Mouse (Mus musculus) bone marrow macrophage, adult 2 months (primary cell): ENCODE results near the gene Arhgap8. TPM values are rescaled to one million over a fixed set of nuclear protein-coding genes. Genes with fewer than 3 reads are reported as not detected.

Experiments used
- H3K27ac ChIP-seq: 2 replicates; pipeline ENCODE4 v1.5.1; 2012; ENCODE audit warnings: low read depth, low read length; ENCODE audit not compliant: insufficient read depth
- H3K4me1 ChIP-seq: 2 replicates; pipeline ENCODE4 v1.6.1; 2012; ENCODE audit warnings: low read length; ENCODE audit not compliant: control insufficient read depth, insufficient read depth
- H3K4me3 ChIP-seq: 2 replicates; pipeline ENCODE4 v1.5.1; 2012; ENCODE audit warnings: mild to moderate bottlenecking, low read length, moderate library complexity; ENCODE audit not compliant: insufficient read depth
- CTCF ChIP-seq: IDR thresholded peaks from 2 replicates; pipeline ENCODE4 v1.5.1; 2012; ENCODE audit warnings: low read depth, mild to moderate bottlenecking, low read length, moderate library complexity
- POLR2A ChIP-seq: IDR thresholded peaks from 2 replicates; pipeline ENCODE4 v1.6.1; 2012; ENCODE audit warnings: mild to moderate bottlenecking, low read depth, low read length, borderline replicate concordance
- polyA plus RNA-seq: library from polyadenylated mRNA; stranded (reverse); fragments of >200 nt; gene quantifications from 2 replicates; pipeline ENCODE4 v1.2.4, GENCODE M21; 2012; ENCODE audit not compliant: missing spikeins, insufficient read depth, insufficient read length

Gene Arhgap8
- polyA plus RNA-seq, 1 experiment = not detected

- H3K4me1 ChIP-seq = no peaks in the 10 kb centered on the region
- TF ChIP-seq POLR2A = no peak
- TF ChIP-seq CTCF = no peak
- H3K4me3 ChIP-seq = no peak overlapping the region
- no peak overlapping the region for H3K27ac ChIP-seq
These were observed 67.3 kb downstream of the Arhgap8 start for GRCm38 (mm10) chr15:84787161-84787560.

- no peak overlapping the region for H3K27ac ChIP-seq
- TF ChIP-seq POLR2A (no peak), CTCF (no peak)
- H3K4me1 ChIP-seq = no peaks in the 10 kb centered on the region
- no peak overlapping the region for H3K4me3 ChIP-seq
These were observed 73.8 kb downstream of the Arhgap8 start for GRCm38 (mm10) chr15:84793649-84794048.

- no peak for TF ChIP-seq CTCF
- TF ChIP-seq POLR2A = no peak
- Histone ChIP-seq H3K4me1 (no peaks in the 10 kb centered on the region), H3K27ac (no peak overlapping the region), H3K4me3 (no peak overlapping the region)
These were observed 80.3 kb downstream of the Arhgap8 start for GRCm38 (mm10) chr15:84800132-84800531.

- Histone ChIP-seq H3K4me3 (no peak overlapping the region), H3K27ac (no peak overlapping the region), H3K4me1 (no peaks in the 10 kb centered on the region)
- TF ChIP-seq CTCF (peak; percentile 85), POLR2A (no peak)
These were observed 83.8 kb downstream of the Arhgap8 start for GRCm38 (mm10) chr15:84803685-84804084.

GRCm38 (mm10) chr15:84809275-84809952 is 89.6 kb downstream of the Arhgap8 start:
- Histone ChIP-seq H3K27ac (no peak overlapping the region), H3K4me3 (no peak overlapping the region), H3K4me1 (no peaks in the 10 kb centered on the region)
- no peak for TF ChIP-seq POLR2A
- TF ChIP-seq CTCF = no peak

GRCm38 (mm10) chr15:84811126-84811525 is 91.3 kb downstream of the Arhgap8 start:
- H3K27ac ChIP-seq = no peak overlapping the region
- no peaks in the 10 kb centered on the region for H3K4me1 ChIP-seq
- H3K4me3 ChIP-seq = no peak overlapping the region
- TF ChIP-seq POLR2A = no peak
- no peak for TF ChIP-seq CTCF

- TF ChIP-seq CTCF (no peak), POLR2A (no peak)
- no peak overlapping the region for H3K27ac ChIP-seq
- H3K4me1 ChIP-seq = no peaks in the 10 kb centered on the region
- no peak overlapping the region for H3K4me3 ChIP-seq
These were observed 93.0 kb downstream of the Arhgap8 start for GRCm38 (mm10) chr15:84812831-84813357.

GRCm38 (mm10) chr15:84815171-84815570 is 95.3 kb downstream of the Arhgap8 start:
- TF ChIP-seq CTCF = no peak
- TF ChIP-seq POLR2A = no peak
- H3K4me3 ChIP-seq = no peak overlapping the region

GRCm38 (mm10) chr15:84817589-84817988 is 97.7 kb downstream of the Arhgap8 start:
- no peak overlapping the region for H3K27ac ChIP-seq
- no peak overlapping the region for H3K4me3 ChIP-seq
- H3K4me1 ChIP-seq = no peaks in the 10 kb centered on the region
- TF ChIP-seq CTCF (no peak), POLR2A (no peak)

More at GRCm38 (mm10) chr15:84815171-84815570, 95.3 kb downstream of the Arhgap8 start:
- H3K27ac ChIP-seq = no peak overlapping the region
- no peaks in the 10 kb centered on the region for H3K4me1 ChIP-seq

GRCm38 (mm10) chr15:84818284-84818683 is 98.4 kb downstream of the Arhgap8 start:
- TF ChIP-seq POLR2A (no peak), CTCF (no peak)
- Histone ChIP-seq H3K4me1 (no peaks in the 10 kb centered on the region), H3K4me3 (no peak overlapping the region), H3K27ac (no peak overlapping the region)
